ENCODE assay signal across 8 mouse cellular contexts in the genomic region with DNA sequence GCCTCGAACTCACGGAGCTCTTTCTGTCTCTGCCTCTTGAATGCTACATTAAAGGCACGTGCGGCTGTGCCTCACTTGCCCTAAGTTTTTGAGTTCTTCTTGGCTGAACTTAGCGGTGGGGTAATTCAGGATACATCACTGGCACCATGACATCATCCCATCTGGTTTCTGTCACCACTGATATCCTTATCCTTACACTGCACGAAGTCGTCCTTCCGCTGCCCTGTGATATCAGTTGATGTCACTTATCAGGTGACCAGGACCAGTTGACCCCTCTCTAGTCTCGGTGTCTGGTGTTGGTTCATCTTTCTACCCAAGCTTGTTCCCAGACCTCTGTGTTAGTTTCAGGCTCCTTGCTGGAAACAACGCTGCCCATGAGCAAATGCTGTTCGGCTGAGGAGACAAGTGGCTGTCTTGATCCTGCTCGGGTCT. TPM values are rescaled to one million over a fixed set of nuclear protein-coding genes. Genes with fewer than 3 reads are reported as not detected.
DNase-seq lines count a peak whose midpoint lies in the region; ATAC-seq and TF ChIP-seq lines count a peak whose summit lies in the region.
"Had no signal": no experiment of that assay in that cellular context is flagged by ENCODE, and none has a peak within 500 bp of the region (broad histone marks: within the 10 kb centered on the region; RNA-seq: fewer than 3 reads in every experiment).

No protein-coding gene starts in this region.

- intact Hi-C loops in left cerebral cortex, postnatal 4 days (cut with DNase I) = no loop called here

- peaks cover 6 to 24% of the 10 kb centered on the region in 2 experiments; a peak in 3 of 4 replicates for H3K4me1 ChIP-seq in MEL (ENCODE audit: control insufficient read depth in 1 of 2, insufficient read depth in 2 of 2, low read length in 2 of 2)
- peaks cover 8% of the 10 kb centered on the region for H3K4me1 ChIP-seq in bone marrow macrophage, adult 2 months (ENCODE audit: control insufficient read depth, insufficient read depth, low read length)
- peaks cover 4 to 13% of the 10 kb centered on the region in 2 experiments; a peak in 3 of 4 replicates for H3K4me1 ChIP-seq in heart, embryonic 14.5 days (ENCODE audit: control insufficient read depth in 2 of 2, insufficient read depth in 2 of 2, low read length in 2 of 2)
- H3K4me1 ChIP-seq in liver, embryonic 14.5 days (replicated peaks; ENCODE audit: control insufficient read depth in 2 of 2, insufficient read depth in 2 of 2, low read length in 1 of 2) = peaks cover 9 to 17% of the 10 kb centered on the region in 2 experiments
- H3K4me1 ChIP-seq in stomach, embryonic 16.5 days (ENCODE audit: control insufficient read depth, insufficient read depth, low read length) = peaks cover 12% of the 10 kb centered on the region; the same call in 1 of the 2 replicates

- H3K9me3 ChIP-seq in MEL (replicated peaks; ENCODE audit: insufficient read depth, low read length) = no peaks in the 10 kb centered on the region
- no peaks in the 10 kb centered on the region for H3K9me3 ChIP-seq in heart, embryonic 14.5 days (ENCODE audit: control insufficient read depth, low read length)
- H3K9me3 ChIP-seq in liver, embryonic 14.5 days (ENCODE audit: control insufficient read depth, low read length) = no peaks in the 10 kb centered on the region
- no peaks in the 10 kb centered on the region for H3K9me3 ChIP-seq in stomach, embryonic 16.5 days (replicated peaks; ENCODE audit: control insufficient read depth, low read length)

- H3K27ac ChIP-seq in MEL (ENCODE audit: control insufficient read depth, low read depth, low read length) = peak overlapping the region; percentile 93
- no peak overlapping the region for H3K27ac ChIP-seq in bone marrow macrophage, adult 2 months (ENCODE audit: insufficient read depth, low read depth, low read length)
- peak overlapping the region; percentile 24 to 84 for H3K27ac ChIP-seq in heart, embryonic 14.5 days (replicated peaks in 1 of 2; ENCODE audit: control insufficient read depth in 1 of 2, insufficient read depth in 1 of 2, low read depth in 2 of 2, low read length in 2 of 2)
- H3K27ac ChIP-seq in liver, embryonic 14.5 days = peak overlapping the region; percentile 74
- no peak overlapping the region for H3K27ac ChIP-seq in stomach, embryonic 16.5 days (ENCODE audit: low read length)

- peaks cover 0 to 9% of the 10 kb centered on the region in 2 experiments; a peak in 2 of 4 replicates for H3K36me3 ChIP-seq in MEL (ENCODE audit: control insufficient read depth in 1 of 2, insufficient read depth in 2 of 2, low read length in 2 of 2)
- H3K36me3 ChIP-seq in heart, embryonic 14.5 days (ENCODE audit: control insufficient read depth, insufficient read depth, low read length) = no peaks in the 10 kb centered on the region
- no peaks in the 10 kb centered on the region for H3K36me3 ChIP-seq in liver, embryonic 14.5 days (replicated peaks; ENCODE audit: control insufficient read depth, insufficient read depth, low read depth)
- no peaks in the 10 kb centered on the region for H3K36me3 ChIP-seq in stomach, embryonic 16.5 days (ENCODE audit: control insufficient read depth, insufficient read depth, low read length)

- TF ChIP-seq CTCF in MEL (IDR thresholded peaks at IDR 0.05 in 2 of 3, conservative IDR thresholded peaks at IDR 0.05 in 1 of 3; ENCODE audit: control insufficient read depth in 1 of 3, insufficient read depth in 1 of 3, low read depth in 2 of 3, low read length in 3 of 3, poor library complexity in 1 of 3, severe bottlenecking in 1 of 3) = no peak
- no peak for TF ChIP-seq CTCF in bone marrow macrophage, adult 2 months (IDR thresholded peaks at IDR 0.05; ENCODE audit: low read depth, low read length)
- TF ChIP-seq CTCF in liver, embryonic 14.5 days (IDR thresholded peaks at IDR 0.05; ENCODE audit: low read depth) = no peak

- H3K79me2 ChIP-seq in MEL (ENCODE audit: control insufficient read depth, insufficient read depth, low read length, poor library complexity) = peaks cover 15% of the 10 kb centered on the region

- TF ChIP-seq RAD21 in MEL (IDR thresholded peaks at IDR 0.05; ENCODE audit: low read depth, low read length) = no peak

- H3K9ac ChIP-seq in MEL (ENCODE audit: control insufficient read depth, low read depth, low read length, poor library complexity, severe bottlenecking) = peak overlapping the region; percentile 49
- H3K9ac ChIP-seq in heart, embryonic 14.5 days (ENCODE audit: low read length) = peak overlapping the region; percentile 82
- H3K9ac ChIP-seq in liver, embryonic 14.5 days (replicated peaks) = peak overlapping the region; percentile 56
- peak overlapping the region; percentile 82 for H3K9ac ChIP-seq in stomach, embryonic 16.5 days (ENCODE audit: low read length)

- 8% methylated on average over 12 of the region's 12 CpGs for WGBS in heart, embryonic 14.5 days
- WGBS in liver, embryonic 14.5 days (ENCODE audit: insufficient replicate concordance) = 12% methylated on average over 12 of the region's 12 CpGs
- WGBS in stomach, embryonic 16.5 days = 33% methylated on average over 12 of the region's 12 CpGs

- no peak for TF ChIP-seq POLR2A in MEL (IDR thresholded peaks at IDR 0.05; ENCODE audit: control insufficient read depth in 1 of 2, insufficient read depth in 1 of 2, low read depth in 1 of 2, low read length in 2 of 2, poor library complexity in 1 of 2)
- TF ChIP-seq POLR2A in bone marrow macrophage, adult 2 months (IDR thresholded peaks at IDR 0.05; ENCODE audit: borderline replicate concordance, low read depth, low read length) = no peak

- no peak for ATAC-seq in heart, embryonic 14.5 days (ENCODE audit: insufficient number of reproducible peaks, insufficient read depth, low FRiP score, low read depth)
- peak; percentile 76 for ATAC-seq in liver, embryonic 14.5 days (ENCODE audit: insufficient read depth)
- no peak for ATAC-seq in stomach, embryonic 16.5 days (ENCODE audit: insufficient read depth, low FRiP score)

- peak; percentile 94 to 98 for TF ChIP-seq EP300 in MEL (IDR thresholded peaks at IDR 0.05; ENCODE audit: low read depth in 1 of 2, low read length in 2 of 2)
- peak; percentile 94 for TF ChIP-seq EP300 in liver, embryonic 14.5 days (IDR thresholded peaks at IDR 0.05; ENCODE audit: low read depth)

- peak overlapping the region; percentile 36 to 56 for H3K4me3 ChIP-seq in MEL (ENCODE audit: control insufficient read depth in 1 of 2, insufficient read depth in 1 of 2, low read depth in 2 of 2, low read length in 2 of 2)
- peak overlapping the region; percentile 34 for H3K4me3 ChIP-seq in bone marrow macrophage, adult 2 months (ENCODE audit: insufficient read depth, low read length)
- H3K4me3 ChIP-seq in heart, embryonic 14.5 days (ENCODE audit: control insufficient read depth in 1 of 2, insufficient read depth in 1 of 2, low read depth in 1 of 2, low read length in 2 of 2) = peak overlapping the region; percentile 46 to 69
- H3K4me3 ChIP-seq in liver, embryonic 14.5 days (ENCODE audit: insufficient read depth in 1 of 2, low read depth in 2 of 2, low read length in 2 of 2) = peak overlapping the region; percentile 52 to 62
- H3K4me3 ChIP-seq in stomach, embryonic 16.5 days (replicated peaks; ENCODE audit: low read length) = peak overlapping the region; percentile 63

- peak; percentile 91 for DNase-seq in MEL (ENCODE audit: low read depth, low spot score)
- DNase-seq in liver, embryonic 14.5 days (ENCODE audit: low read depth in 3 of 3, low spot score in 3 of 3) = peak; percentile 73 to 81 (median 80)
- DNase-seq in left cerebral cortex, postnatal 4 days = no peak
- DNase-seq in cerebellum, postnatal 25 days = no peak

- no peaks in the 10 kb centered on the region for H3K27me3 ChIP-seq in MEL (ENCODE audit: control insufficient read depth in 1 of 2, insufficient read depth in 2 of 2, low read length in 2 of 2)
- peaks cover 6% of the 10 kb centered on the region; the same call in 1 of the 2 replicates for H3K27me3 ChIP-seq in heart, embryonic 14.5 days (ENCODE audit: control insufficient read depth, insufficient read depth, low read length)
- peaks cover 37% of the 10 kb centered on the region for H3K27me3 ChIP-seq in liver, embryonic 14.5 days (ENCODE audit: control insufficient read depth, insufficient read depth, low read length)
- H3K27me3 ChIP-seq in stomach, embryonic 16.5 days (ENCODE audit: control insufficient read depth, insufficient read depth, low read length) = peaks cover 9% of the 10 kb centered on the region

- peak overlapping the region; percentile 97 for H3K4me2 ChIP-seq in heart, embryonic 14.5 days (ENCODE audit: low read length)
- H3K4me2 ChIP-seq in liver, embryonic 14.5 days (ENCODE audit: low read depth) = peak overlapping the region; percentile 80
- peak overlapping the region; percentile 96 for H3K4me2 ChIP-seq in stomach, embryonic 16.5 days (ENCODE audit: low read depth, low read length)

RNA-seq across cellular contexts. Expression of gene AW011738, which starts 0.6 kb away (rescaled TPM):
- total RNA-seq in MEL (2012; rRNA removed) = 1.9 and 3.2 TPM in 2 replicates
- 1 to 10 TPM in 1 of 2 experiments, not detected in 1; 3.8 TPM for polyA plus RNA-seq in MEL (2012; ENCODE audit: insufficient read depth in 1 of 2, insufficient read length in 2 of 2, low read depth in 1 of 2, low replicate concordance in 2 of 2, missing spikeins in 1 of 2)
- polyA plus RNA-seq in bone marrow macrophage, adult 2 months (2012; ENCODE audit: insufficient read depth, insufficient read length, missing spikeins) = 1.2 and 1.6 TPM in 2 replicates
- polyA plus RNA-seq in heart, embryonic 14.5 days (2014; fragmentation: Nextera tagmentation; extraction: Ambion mirVana) = 0.84 and 1.4 TPM in 2 replicates
- 0.49 and 0.66 TPM in 2 replicates for polyA plus RNA-seq in liver, embryonic 14.5 days (2012; rRNA removed)
- 0.23 TPM in 1 of 2 replicates, not detected in the other for polyA plus RNA-seq in liver, embryonic 14.5 days (2014; fragmentation: Nextera tagmentation; extraction: Ambion mirVana)
- polyA plus RNA-seq in stomach, embryonic 16.5 days (2015; fragmentation: Nextera tagmentation; extraction: Ambion mirVana) = 2.3 and 2.4 TPM in 2 replicates
- total RNA-seq in left cerebral cortex, postnatal 4 days (2021) = 1 to 10 TPM; 5.2 to 6.4 TPM

RNA-seq across cellular contexts. Expression of gene Isg15, which starts 1.9 kb away (rescaled TPM):
- 3.8 and 5.4 TPM in 2 replicates for total RNA-seq in MEL (2012; rRNA removed)
- 1 to 10 TPM in 1 of 2 experiments, not detected in 1; 4.8 TPM for polyA plus RNA-seq in MEL (2012; ENCODE audit: insufficient read depth in 1 of 2, insufficient read length in 2 of 2, low read depth in 1 of 2, low replicate concordance in 2 of 2, missing spikeins in 1 of 2)
- 76.8 and 96.9 TPM in 2 replicates for polyA plus RNA-seq in bone marrow macrophage, adult 2 months (2012; ENCODE audit: insufficient read depth, insufficient read length, missing spikeins)
- polyA plus RNA-seq in heart, embryonic 14.5 days (2014; fragmentation: Nextera tagmentation; extraction: Ambion mirVana) = 0.84 and 1.4 TPM in 2 replicates
- 5.8 and 6.1 TPM in 2 replicates for polyA plus RNA-seq in liver, embryonic 14.5 days (2012; rRNA removed)
- polyA plus RNA-seq in liver, embryonic 14.5 days (2014; fragmentation: Nextera tagmentation; extraction: Ambion mirVana) = 0.90 and 1.3 TPM in 2 replicates
- 1.4 and 2.3 TPM in 2 replicates for polyA plus RNA-seq in stomach, embryonic 16.5 days (2015; fragmentation: Nextera tagmentation; extraction: Ambion mirVana)
- total RNA-seq in left cerebral cortex, postnatal 4 days (2021) = not detected

RNA-seq across cellular contexts. Expression of gene Agrn, which starts 5.2 kb away (rescaled TPM):
- 13.7 and 19.3 TPM in 2 replicates for total RNA-seq in MEL (2012; rRNA removed)
- 10 to 100 TPM in 1 of 2 experiments, not detected in 1; 43.0 TPM for polyA plus RNA-seq in MEL (2012; ENCODE audit: insufficient read depth in 1 of 2, insufficient read length in 2 of 2, low read depth in 1 of 2, low replicate concordance in 2 of 2, missing spikeins in 1 of 2)
- polyA plus RNA-seq in bone marrow macrophage, adult 2 months (2012; ENCODE audit: insufficient read depth, insufficient read length, missing spikeins) = 24.0 and 25.1 TPM in 2 replicates
- polyA plus RNA-seq in heart, embryonic 14.5 days (2014; fragmentation: Nextera tagmentation; extraction: Ambion mirVana) = 44.1 and 47.0 TPM in 2 replicates
- polyA plus RNA-seq in liver, embryonic 14.5 days (2012; rRNA removed) = 18.5 TPM in 2 replicates
- 6.7 and 7.2 TPM in 2 replicates for polyA plus RNA-seq in liver, embryonic 14.5 days (2014; fragmentation: Nextera tagmentation; extraction: Ambion mirVana)
- 62.8 and 63.6 TPM in 2 replicates for polyA plus RNA-seq in stomach, embryonic 16.5 days (2015; fragmentation: Nextera tagmentation; extraction: Ambion mirVana)
- 100 to 1,000 TPM; 330 to 331 TPM for total RNA-seq in left cerebral cortex, postnatal 4 days (2021)

RNA-seq across cellular contexts. Expression of gene Perm1, which starts 13.2 kb away (rescaled TPM):
- total RNA-seq in MEL (2012; rRNA removed) = 0.10 and 0.19 TPM in 2 replicates
- 1 to 10 TPM in 1 of 2 experiments, not detected in 1; 1.8 TPM for polyA plus RNA-seq in MEL (2012; ENCODE audit: insufficient read depth in 1 of 2, insufficient read length in 2 of 2, low read depth in 1 of 2, low replicate concordance in 2 of 2, missing spikeins in 1 of 2)
- not detected in 2 replicates for polyA plus RNA-seq in bone marrow macrophage, adult 2 months (2012; ENCODE audit: insufficient read depth, insufficient read length, missing spikeins)
- polyA plus RNA-seq in heart, embryonic 14.5 days (2014; fragmentation: Nextera tagmentation; extraction: Ambion mirVana) = 6.1 and 6.5 TPM in 2 replicates
- polyA plus RNA-seq in liver, embryonic 14.5 days (2012; rRNA removed) = 0.03 TPM in 2 replicates
- 0.05 TPM in 1 of 2 replicates, not detected in the other for polyA plus RNA-seq in liver, embryonic 14.5 days (2014; fragmentation: Nextera tagmentation; extraction: Ambion mirVana)
- 3.6 and 5.4 TPM in 2 replicates for polyA plus RNA-seq in stomach, embryonic 16.5 days (2015; fragmentation: Nextera tagmentation; extraction: Ambion mirVana)
- total RNA-seq in left cerebral cortex, postnatal 4 days (2021) = under 1 TPM; 0.36 to 0.46 TPM
- polyA plus RNA-seq: testis, adult 2 months had no signal

RNA-seq across cellular contexts. Expression of gene Plekhn1, which starts 32.2 kb away (rescaled TPM):
- total RNA-seq in MEL (2012; rRNA removed) = 9.4 and 11.8 TPM in 2 replicates
- 10 to 100 TPM in 1 of 2 experiments, not detected in 1; 20.0 TPM for polyA plus RNA-seq in MEL (2012; ENCODE audit: insufficient read depth in 1 of 2, insufficient read length in 2 of 2, low read depth in 1 of 2, low replicate concordance in 2 of 2, missing spikeins in 1 of 2)
- 41.6 and 44.9 TPM in 2 replicates for polyA plus RNA-seq in bone marrow macrophage, adult 2 months (2012; ENCODE audit: insufficient read depth, insufficient read length, missing spikeins)
- polyA plus RNA-seq in heart, embryonic 14.5 days (2014; fragmentation: Nextera tagmentation; extraction: Ambion mirVana) = 13.5 and 15.3 TPM in 2 replicates
- 9.9 and 10.8 TPM in 2 replicates for polyA plus RNA-seq in liver, embryonic 14.5 days (2012; rRNA removed)
- 2.7 and 5.2 TPM in 2 replicates for polyA plus RNA-seq in liver, embryonic 14.5 days (2014; fragmentation: Nextera tagmentation; extraction: Ambion mirVana)
- polyA plus RNA-seq in stomach, embryonic 16.5 days (2015; fragmentation: Nextera tagmentation; extraction: Ambion mirVana) = 27.7 and 36.6 TPM in 2 replicates
- total RNA-seq in left cerebral cortex, postnatal 4 days (2021) = 10 to 100 TPM; 46.0 to 46.9 TPM

Comparison
In these comparisons a context has a peak if more than half of its experiments do, and no peak if none do; other contexts are left out.
1. DNase-seq: peak in MEL (single experiment) and liver, embryonic 14.5 days (3 of 3); none in left cerebral cortex, postnatal 4 days (single experiment) and cerebellum, postnatal 25 days (0 of 2).
2. H3K27ac ChIP-seq: peak in MEL (single experiment), heart, embryonic 14.5 days (2 of 2) and liver, embryonic 14.5 days (single experiment); none in bone marrow macrophage, adult 2 months (single experiment) and stomach, embryonic 16.5 days (single experiment).
3. RNA of gene Isg15, which starts 1.9 kb away (polyA plus RNA-seq): 76.8 to 96.9 TPM in bone marrow macrophage, adult 2 months; 0.90 to 6.1 TPM in liver, embryonic 14.5 days, 4.8 TPM in MEL, 1.4 to 2.3 TPM in stomach, embryonic 16.5 days and 0.84 to 1.4 TPM in heart, embryonic 14.5 days; every median in the first group is over 10 times any median in the second.
4. Peak in every context shown above with its lines, with median percentiles within 50 percentile points of each other: H3K4me3 ChIP-seq, H3K9ac ChIP-seq and H3K4me2 ChIP-seq.